Mouse (Mus musculus) stomach, postnatal 0 days (tissue): ENCODE results near the gene Defb22. TPM values are rescaled to one million over a fixed set of nuclear protein-coding genes. Genes with fewer than 3 reads are reported as not detected.
A peak's percentile ranks its signal among the peaks of the same experiment; 100 is the strongest.

Source experiments
- ATAC-seq: fragments of 200-750 bp; cut with Nextera tagmentation; 2 replicates; pipeline ENCODE4 v1.8.0; 2017; ENCODE audit not compliant: low FRiP score, low TSS enrichment
- DNase-seq: peaks from one replicate; pipeline ENCODE4 v3.0.0-alpha.2; 2016; ENCODE audit warnings: low spot score
- H3K27ac ChIP-seq: fragments of 300-500 bp; sonication (generic); replicated peaks from 2 replicates; pipeline ENCODE4 v1.5.1; 2014; ENCODE audit warnings: mild to moderate bottlenecking, control low read depth
- H3K27me3 ChIP-seq: fragments of 300-500 bp; sonication (generic); 2 replicates; pipeline ENCODE4 v1.6.1; 2014; ENCODE audit warnings: low read length; ENCODE audit not compliant: control insufficient read depth, insufficient read depth
- H3K36me3 ChIP-seq: fragments of 300-500 bp; sonication (generic); 2 replicates; pipeline ENCODE4 v1.6.1; 2014; ENCODE audit warnings: low read length, mixed read lengths; ENCODE audit not compliant: control insufficient read depth, insufficient read depth
- H3K4me1 ChIP-seq: fragments of 300-500 bp; sonication (generic); replicated peaks from 2 replicates; pipeline ENCODE4 v1.6.1; 2014; ENCODE audit warnings: antibody characterized with exemption; ENCODE audit not compliant: control insufficient read depth, insufficient read depth
- H3K4me2 ChIP-seq: fragments of 300-500 bp; sonication (generic); replicated peaks from 2 replicates; pipeline ENCODE4 v1.6.1; 2014; ENCODE audit warnings: low read depth, mild to moderate bottlenecking, control low read depth, moderate library complexity
- H3K4me3 ChIP-seq: fragments of 300-500 bp; sonication (generic); 2 replicates; pipeline ENCODE4 v1.5.1; 2014; ENCODE audit warnings: low read depth, low read length, control low read depth
- H3K9ac ChIP-seq: fragments of 300-500 bp; sonication (generic); 2 replicates; pipeline ENCODE4 v1.6.1; 2014; ENCODE audit warnings: mild to moderate bottlenecking, low read length, control low read depth, mixed read lengths
- H3K9me3 ChIP-seq: fragments of 300-500 bp; sonication (generic); 2 replicates; pipeline ENCODE4 v1.6.1; 2016; ENCODE audit warnings: low read length; ENCODE audit not compliant: control insufficient read depth
- CTCF ChIP-seq: IDR thresholded peaks from 2 replicates; pipeline ENCODE4 v1.5.1; 2016; ENCODE audit warnings: antibody characterized with exemption, low read depth, mild to moderate bottlenecking, moderate library complexity
- EP300 ChIP-seq: optimal IDR thresholded peaks from 2 replicates; pipeline ENCODE3; 2016; ENCODE audit warnings: antibody characterized with exemption
- WGBS: fragments of 180-500 bp; shearing (Covaris S2); extraction: QIAGEN DNeasy Blood & Tissue Kit; methylation state at CpG from one replicate; pipeline ENCODE4 v1.1.7; 2014; 5-methylcytosine and 5-hydroxymethylcytosine counted together
- polyA plus RNA-seq: library from polyadenylated mRNA; unstranded; fragments of >200 nt; fragmentation: Nextera tagmentation; extraction: Ambion mirVana; gene quantifications from 2 replicates; pipeline ENCODE4 v1.2.1, GENCODE M21; 2015

Gene Defb22
- not detected in 2 replicates for polyA plus RNA-seq

DNA sequence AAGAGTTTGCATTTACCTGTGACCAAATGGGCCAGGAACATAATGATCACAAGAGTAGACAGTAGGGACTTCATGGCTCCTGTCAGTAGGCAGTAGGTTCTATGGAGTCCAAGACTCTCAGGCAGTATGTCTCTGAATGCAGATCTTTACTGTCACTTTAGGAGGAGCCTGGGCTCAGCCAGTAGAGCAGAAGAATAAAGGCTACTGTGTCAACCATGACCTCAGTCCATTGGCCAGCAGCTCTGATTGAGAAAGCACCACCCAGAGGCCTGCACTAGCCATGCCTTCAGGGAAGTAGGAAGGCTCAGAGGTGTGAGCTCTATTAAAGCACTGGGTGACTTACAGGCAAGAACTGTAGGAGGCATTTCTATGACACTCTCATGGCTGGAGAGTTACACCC, at the start of gene Defb22:
Gene Defb22 (minus strand): TSS at position 101 of the 400 bp plus-strand sequence.
- H3K36me3 ChIP-seq: no peaks in the 10 kb centered on the region
- no peak within 1 kb of the TSS for H3K4me2 ChIP-seq
- no peaks in the 10 kb centered on the region for H3K9me3 ChIP-seq
- DNase-seq (no peak), ATAC-seq (no peak)
- no peak within 1 kb of the TSS for H3K4me3 ChIP-seq
- no peak within 1 kb of the TSS for H3K27ac ChIP-seq
- no peak within 1 kb of the TSS for H3K9ac ChIP-seq
- no peaks in the 10 kb centered on the region for H3K4me1 ChIP-seq
- H3K27me3 ChIP-seq: no peaks in the 10 kb centered on the region
- TF ChIP-seq EP300 (no peak), CTCF (no peak)

DNA sequence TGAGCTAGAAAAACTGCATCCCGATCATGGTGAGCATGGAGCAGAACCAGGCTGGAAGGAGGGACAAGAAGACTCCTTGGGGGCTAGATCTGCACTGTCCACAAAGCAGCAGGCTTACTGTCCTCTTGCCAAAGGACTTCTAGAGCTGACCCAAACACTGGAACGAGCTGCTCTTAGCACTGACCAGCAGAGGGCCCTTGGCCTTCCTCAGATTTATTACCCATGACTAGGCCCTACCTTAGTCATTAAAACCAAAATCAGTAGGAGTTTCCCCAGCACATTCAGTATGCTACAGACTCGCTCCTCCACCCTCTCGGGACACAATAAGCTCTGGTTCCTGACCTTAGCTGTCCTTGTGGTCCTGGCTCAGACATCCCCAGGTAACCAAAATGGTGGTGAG, 28.0 kb upstream of the Defb22 start, which contains the start of gene Defb28:
Gene Defb28 (plus strand): TSS at position 275 of the 400 bp plus-strand sequence.
- no peaks in the 10 kb centered on the region for H3K9me3 ChIP-seq
- no peak within 1 kb of the TSS for H3K4me2 ChIP-seq
- H3K9ac ChIP-seq: no peak within 1 kb of the TSS
- no peaks in the 10 kb centered on the region for H3K4me1 ChIP-seq
- DNase-seq (no peak), ATAC-seq (no peak)
- no peak within 1 kb of the TSS for H3K27ac ChIP-seq
- H3K36me3 ChIP-seq: no peaks in the 10 kb centered on the region
- TF ChIP-seq EP300 (no peak), CTCF (peak; percentile 15; the same call in 1 of the 2 replicates)
- no peaks in the 10 kb centered on the region for H3K27me3 ChIP-seq
- H3K4me3 ChIP-seq: no peak within 1 kb of the TSS
- 74% methylated on average over 4 of the region's 4 CpGs for WGBS

DNA sequence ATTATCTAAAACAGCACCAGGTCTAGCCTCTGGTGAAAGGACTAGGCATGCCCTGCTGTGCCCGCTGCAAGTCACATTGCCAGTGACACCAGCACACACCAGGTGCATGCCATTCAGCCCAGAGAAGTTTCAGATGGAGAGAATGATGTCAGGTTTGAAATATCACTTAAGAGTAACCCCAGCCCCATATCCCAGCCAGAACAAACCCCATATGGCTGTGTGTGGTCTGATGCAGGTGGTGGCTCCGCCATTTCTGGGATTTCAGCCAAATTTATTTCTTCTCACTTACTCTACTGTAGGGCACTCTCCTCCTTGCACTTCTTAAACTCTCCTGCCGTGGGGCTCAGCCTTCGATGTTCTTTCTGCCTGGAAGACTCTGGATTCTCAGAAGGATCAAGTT, 26.1 kb upstream of the Defb22 start:
- no peak overlapping the region for H3K4me2 ChIP-seq
- DNase-seq (no peak), ATAC-seq (no peak)
- H3K9ac ChIP-seq: no peak overlapping the region
- WGBS: 41% methylated on average over 4 of the region's 4 CpGs
- H3K9me3 ChIP-seq: no peaks in the 10 kb centered on the region
- no peaks in the 10 kb centered on the region for H3K4me1 ChIP-seq
- no peaks in the 10 kb centered on the region for H3K36me3 ChIP-seq
- TF ChIP-seq CTCF (no peak), EP300 (no peak)
- no peak overlapping the region for H3K27ac ChIP-seq
- no peak overlapping the region for H3K4me3 ChIP-seq
- H3K27me3 ChIP-seq: no peaks in the 10 kb centered on the region

DNA sequence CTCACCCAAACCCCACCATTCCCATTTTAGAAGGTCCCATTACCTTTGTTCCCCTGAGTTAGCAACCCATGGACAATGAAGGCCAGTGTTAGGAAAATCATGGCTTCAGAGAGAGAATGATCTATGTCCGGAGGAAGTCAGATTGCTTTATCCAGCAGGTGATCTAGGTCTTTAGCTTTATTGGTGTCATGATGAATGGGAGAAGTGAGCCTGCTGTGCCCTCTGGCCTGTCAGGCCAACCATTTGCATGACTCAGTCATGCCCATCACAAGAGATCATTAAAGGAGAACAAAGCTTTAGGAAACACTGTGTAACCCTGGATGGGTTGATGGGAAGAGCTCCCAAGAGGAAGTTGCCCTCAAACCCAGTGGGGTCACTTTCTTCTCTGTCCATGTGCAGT, 21.7 kb upstream of the Defb22 start, which contains the start of gene Defb26:
Gene Defb26 (minus strand): TSS at position 101 of the 400 bp plus-strand sequence.
- H3K4me1 ChIP-seq: no peaks in the 10 kb centered on the region
- no peak within 1 kb of the TSS for H3K4me2 ChIP-seq
- ATAC-seq (no peak), DNase-seq (no peak)
- no peak within 1 kb of the TSS for H3K27ac ChIP-seq
- TF ChIP-seq EP300 (no peak), CTCF (no peak)
- WGBS: 93% methylated on average over 1 of the region's 1 CpGs
- H3K9ac ChIP-seq: no peak within 1 kb of the TSS
- H3K36me3 ChIP-seq: no peaks in the 10 kb centered on the region
- H3K9me3 ChIP-seq: no peaks in the 10 kb centered on the region
- no peaks in the 10 kb centered on the region for H3K27me3 ChIP-seq
- H3K4me3 ChIP-seq: no peak within 1 kb of the TSS

DNA sequence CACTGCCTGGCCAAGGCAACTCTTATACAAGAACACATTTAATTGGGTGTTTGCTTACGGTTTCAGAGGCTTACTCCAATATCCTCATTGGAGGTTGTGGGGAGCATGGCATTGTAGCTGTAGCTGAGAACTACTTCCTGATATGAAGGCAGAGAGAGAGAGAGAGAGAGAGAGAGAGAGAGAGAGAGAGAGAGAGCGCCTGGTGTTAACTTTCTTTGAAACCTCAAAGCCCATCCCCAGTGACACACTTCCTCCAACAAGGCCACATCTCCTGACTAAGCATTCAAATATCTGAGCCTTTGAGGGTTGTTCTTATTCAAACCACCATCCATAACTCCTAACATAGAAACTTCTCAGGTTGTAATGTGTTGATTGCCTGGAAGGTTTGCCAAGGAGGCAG, 14.0 kb upstream of the Defb22 start:
- 84% methylated on average over 2 of the region's 2 CpGs for WGBS
- DNase-seq: no peak
- H3K4me1 ChIP-seq: no peaks in the 10 kb centered on the region
- no peak overlapping the region for H3K4me2 ChIP-seq
- TF ChIP-seq EP300 (no peak), CTCF (no peak)
- no peaks in the 10 kb centered on the region for H3K27me3 ChIP-seq
- no peaks in the 10 kb centered on the region for H3K36me3 ChIP-seq
- H3K27ac ChIP-seq: no peak overlapping the region
- ATAC-seq: no peak
- no peak overlapping the region for H3K4me3 ChIP-seq
- no peaks in the 10 kb centered on the region for H3K9me3 ChIP-seq
- no peak overlapping the region for H3K9ac ChIP-seq

DNA sequence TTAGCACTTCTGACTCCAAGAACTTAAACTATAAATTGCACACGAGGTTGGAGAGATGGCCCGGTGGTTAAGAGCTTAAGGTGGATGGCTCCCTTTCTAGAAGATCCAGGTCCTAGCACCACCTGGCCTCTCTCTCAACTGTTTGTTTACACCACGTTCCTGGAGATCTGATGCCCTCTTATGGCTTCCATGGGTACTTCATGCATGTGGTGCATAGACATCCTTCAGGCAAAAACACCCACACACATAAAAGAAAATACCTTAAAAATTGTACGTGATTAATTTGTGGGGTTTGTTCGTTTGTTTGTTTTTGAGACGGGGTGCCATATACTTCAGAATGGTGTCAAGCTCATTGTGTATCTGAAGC, 10.9 kb upstream of the Defb22 start:
- no peaks in the 10 kb centered on the region for H3K9me3 ChIP-seq
- no peaks in the 10 kb centered on the region for H3K27me3 ChIP-seq
- DNase-seq (no peak), ATAC-seq (no peak)
- H3K4me1 ChIP-seq: no peaks in the 10 kb centered on the region
- H3K36me3 ChIP-seq: no peaks in the 10 kb centered on the region
- no peak overlapping the region for H3K4me2 ChIP-seq
- no peak overlapping the region for H3K27ac ChIP-seq
- no peak for TF ChIP-seq EP300
- TF ChIP-seq CTCF: peak; percentile 46
- H3K4me3 ChIP-seq: no peak overlapping the region
- WGBS: 72% methylated on average over 6 of the region's 6 CpGs
- H3K9ac ChIP-seq: no peak overlapping the region
